17 mouse cellular contexts compared by ENCODE assay signal in the genomic region with DNA sequence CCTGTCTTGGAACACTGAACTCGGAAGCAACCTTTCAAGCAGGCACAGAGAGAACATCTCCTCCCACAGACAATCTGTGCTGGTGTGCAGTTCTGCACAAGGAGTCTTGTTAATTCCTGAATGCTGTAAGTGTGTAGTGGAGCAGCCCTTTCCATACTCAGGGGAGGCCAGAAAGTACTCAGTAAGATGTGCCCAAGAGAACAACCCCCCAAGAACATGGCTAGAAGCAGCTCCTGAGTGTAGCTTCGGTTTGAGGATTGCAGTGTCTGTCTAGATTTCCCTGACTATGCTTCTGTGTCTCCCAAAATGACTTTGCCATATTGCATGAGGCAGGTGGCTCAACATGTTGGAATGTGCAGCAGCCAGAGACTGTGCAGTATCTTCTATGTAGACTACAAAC.
A peak's percentile ranks its signal among the peaks of the same experiment; 100 is the strongest.
DNase-seq lines count a peak whose midpoint lies in the region; ATAC-seq lines count a peak whose summit lies in the region.
"Had no signal": no experiment of that assay in that cellular context is flagged by ENCODE, and none has a peak within 500 bp of the region (broad histone marks: within the 10 kb centered on the region; RNA-seq: fewer than 3 reads in every experiment).

No protein-coding gene starts in this region.

- no peak overlapping the region for H3K27ac ChIP-seq in kidney, embryonic 16.5 days (ENCODE audit: low read length)
- H3K27ac ChIP-seq: embryonic facial prominence, embryonic 13.5 days; gastrocnemius, adult 2 months; heart, adult 2 months; hindbrain, embryonic 15.5 days; lung, embryonic 15.5 days; midbrain, embryonic 15.5 days had no signal

- H3K4me1 ChIP-seq in kidney, embryonic 16.5 days (ENCODE audit: insufficient read depth, low read length) = no peaks in the 10 kb centered on the region
- H3K4me1 ChIP-seq: embryonic facial prominence, embryonic 13.5 days; hindbrain, embryonic 15.5 days; lung, embryonic 15.5 days; midbrain, embryonic 15.5 days had no signal

- no peak overlapping the region for H3K4me3 ChIP-seq in kidney, embryonic 16.5 days (ENCODE audit: low read length)
- H3K4me3 ChIP-seq: embryonic facial prominence, embryonic 13.5 days; gastrocnemius, adult 2 months; heart, adult 2 months; hindbrain, embryonic 15.5 days; lung, embryonic 15.5 days; midbrain, embryonic 15.5 days had no signal

- no peaks in the 10 kb centered on the region for H3K36me3 ChIP-seq in kidney, embryonic 16.5 days (ENCODE audit: insufficient read depth, low read length)
- H3K36me3 ChIP-seq: embryonic facial prominence, embryonic 13.5 days; hindbrain, embryonic 15.5 days; lung, embryonic 15.5 days; midbrain, embryonic 15.5 days had no signal

- H3K9ac ChIP-seq in kidney, embryonic 16.5 days (replicated peaks; ENCODE audit: low read length) = no peak overlapping the region
- H3K9ac ChIP-seq: embryonic facial prominence, embryonic 13.5 days; hindbrain, embryonic 15.5 days; lung, embryonic 15.5 days; midbrain, embryonic 15.5 days had no signal

- no peak overlapping the region for H3K4me2 ChIP-seq in kidney, embryonic 16.5 days (replicated peaks; ENCODE audit: low read depth, low read length)
- H3K4me2 ChIP-seq: embryonic facial prominence, embryonic 13.5 days; hindbrain, embryonic 15.5 days; liver, embryonic 11.5 days; lung, embryonic 15.5 days; midbrain, embryonic 15.5 days had no signal

- WGBS in kidney, embryonic 16.5 days = 55% methylated on average over 2 of the region's 2 CpGs

- H3K27me3 ChIP-seq in kidney, embryonic 16.5 days (ENCODE audit: insufficient read depth, low read length) = no peaks in the 10 kb centered on the region
- H3K27me3 ChIP-seq: embryonic facial prominence, embryonic 13.5 days; hindbrain, embryonic 15.5 days; lung, embryonic 15.5 days; midbrain, embryonic 15.5 days had no signal

- DNase-seq in kidney, postnatal 10 days = no peak
- DNase-seq in layer of hippocampus, adult 11-12 months (ENCODE audit: low spot score) = peak; percentile 75
- DNase-seq in layer of hippocampus, postnatal 36 days = peak; percentile 68 to 69
- peak; percentile 69 for DNase-seq in right cerebral cortex, postnatal 25 days
- DNase-seq in thymus, postnatal 4 days = no peak
- DNase-seq in T-cell, adult 2 months (ENCODE audit: low spot score) = no peak
- no peak for DNase-seq in gastrocnemius, postnatal 4 days (ENCODE audit: low spot score in 2 of 2)
- DNase-seq: cerebellum, adult 11-12 months; gastrocnemius, adult 2 months; heart, adult 2 months had no signal

- ATAC-seq in kidney, embryonic 16.5 days (ENCODE audit: low FRiP score, low TSS enrichment) = peak; percentile 31
- ATAC-seq: intestine, postnatal 0 days; midbrain, embryonic 15.5 days had no signal

- H3K9me3 ChIP-seq in kidney, embryonic 16.5 days (ENCODE audit: low read length) = no peaks in the 10 kb centered on the region
- H3K9me3 ChIP-seq: embryonic facial prominence, embryonic 13.5 days; hindbrain, embryonic 15.5 days; lung, embryonic 15.5 days; midbrain, embryonic 15.5 days had no signal

Comparison
In these comparisons a context has a peak if more than half of its experiments do, and no peak if none do; other contexts are left out.
1. DNase-seq: peak in layer of hippocampus, adult 11-12 months (single experiment), layer of hippocampus, postnatal 36 days (2 of 2) and right cerebral cortex, postnatal 25 days (single experiment); none in kidney, postnatal 10 days (single experiment), thymus, postnatal 4 days (single experiment), T-cell, adult 2 months (single experiment) and gastrocnemius, postnatal 4 days (0 of 2).